Mouse (Mus musculus) thymus, adult 2 months (tissue): Measurements from ENCODE around the gene Fgfr2.

Experiments
- CTCF ChIP-seq: fragments of 200-500 bp; IDR thresholded peaks from 2 replicates; pipeline ENCODE4 v1.5.1; 2012; ENCODE audit warnings: mild to moderate bottlenecking, control low read depth, low read length, moderate library complexity, borderline replicate concordance; ENCODE audit not compliant: control insufficient read depth, poor library complexity, insufficient read depth; ENCODE audit errors: extremely low read depth
- POLR2A ChIP-seq: fragments of 200-500 bp; IDR thresholded peaks from 2 replicates; pipeline ENCODE4 v1.6.1; 2012; ENCODE audit warnings: mild to moderate bottlenecking, low read length, control low read depth, moderate library complexity; ENCODE audit not compliant: control insufficient read depth, poor library complexity, insufficient read depth; ENCODE audit errors: extremely low read depth

GRCm38 (mm10) chr7:132339041-132339839, 783.9 kb downstream of the Fgfr2 start:
- TF ChIP-seq POLR2A (no peak), CTCF (no peak)
